Mouse (Mus musculus) lung, adult 18-20 months (tissue): ENCODE data around the gene Olfr672.
"Not testable (repeated sequence)": the region's sequence is repeated elsewhere in the genome, so short reads cannot be mapped to it uniquely, and the experiment has no call there.

Source experiments
- DNase-seq, 2 experiments: peaks; one replicate each; pipeline ENCODE4 v3.0.0; 2022; ENCODE audit warnings: mixed read lengths in 2 of 2

Olfr672 gene

GRCm38 (mm10) chr7:105001929-105002328 is at the start of gene Olfr672:
Olfr672 (minus strand) TSS chr7:105002029.
- no peak for DNase-seq

DNA sequence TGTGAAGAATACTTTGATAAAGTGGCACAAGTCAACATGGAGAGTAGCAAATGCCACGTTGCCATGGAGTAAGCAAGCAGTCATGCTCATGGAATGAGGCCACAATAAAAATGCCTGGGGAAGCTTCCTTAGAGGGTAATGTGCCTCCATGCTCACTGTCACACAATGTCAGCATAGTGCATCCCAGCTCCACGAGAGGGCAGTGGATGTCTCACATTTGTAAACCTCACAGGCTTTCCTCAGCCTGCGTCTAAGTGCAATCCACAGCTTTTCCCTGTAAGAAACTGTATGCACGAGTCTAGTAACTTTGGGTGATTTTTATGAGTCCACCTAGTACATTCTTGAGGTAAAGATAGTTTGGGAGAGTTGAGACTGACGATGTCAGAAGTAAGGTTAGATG is 32.0 kb upstream of the Olfr672 start:
- not testable (repeated sequence) for DNase-seq

GRCm38 (mm10) chr7:105032398-105032797 is 30.6 kb upstream of the Olfr672 start, which contains the start of gene Olfr676:
Olfr676 (plus strand) TSS chr7:105032698.
- no peak for DNase-seq

GRCm38 (mm10) chr7:105028360-105028759 is 26.5 kb upstream of the Olfr672 start, which contains the start of gene Olfr675:
Olfr675 (minus strand) TSS chr7:105028460.
- DNase-seq, result no peak

GRCm38 (mm10) chr7:105022530-105022929 is 20.7 kb upstream of the Olfr672 start:
- DNase-seq, result no peak

DNA sequence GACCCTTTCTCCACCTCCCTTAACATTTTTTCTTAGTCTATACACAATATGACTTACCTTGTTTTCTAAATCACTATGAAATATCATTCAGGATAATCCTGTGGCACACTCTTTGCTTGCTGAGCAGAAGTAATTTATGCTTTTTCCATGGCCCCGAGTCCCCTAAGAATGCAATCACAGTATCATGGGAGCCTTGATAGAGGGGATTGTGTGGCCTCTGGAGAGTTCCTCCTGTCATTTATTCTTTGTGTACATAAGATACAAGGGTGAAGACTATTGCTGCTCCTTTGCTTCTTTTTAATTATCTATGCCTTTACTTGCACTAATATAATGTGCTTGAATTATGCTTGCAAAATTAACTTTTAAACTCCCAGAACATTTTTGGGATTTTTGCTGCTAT is 22.8 kb downstream of the Olfr672 start, which contains the start of gene Olfr671:
Gene Olfr671, minus strand, starts transcription at position 101 of the 400 bp plus-strand sequence.
- DNase-seq, result no peak

DNA sequence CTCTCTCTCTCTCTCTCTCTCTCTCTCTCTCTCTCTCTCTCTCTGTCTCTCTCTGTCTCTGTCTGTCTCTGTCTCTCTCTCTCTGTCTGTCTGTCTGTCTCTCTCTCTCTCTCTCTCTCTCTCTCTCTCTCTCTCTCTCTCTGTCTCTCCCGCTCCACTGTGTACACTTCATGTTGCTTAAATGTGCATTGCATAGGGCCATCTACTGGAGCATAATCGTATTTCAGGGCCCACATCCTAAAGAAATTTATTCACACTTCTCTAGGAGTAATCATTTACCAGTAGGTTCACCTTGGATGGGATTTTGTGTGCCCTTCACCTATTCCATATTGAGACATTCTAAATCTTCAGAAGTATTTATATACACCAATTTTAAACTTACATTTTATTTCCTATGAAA is 29.3 kb downstream of the Olfr672 start:
- not testable (repeated sequence) for DNase-seq

- no peak for DNase-seq
Observed at GRCm38 (mm10) chr7:104962520-104962919, 39.3 kb downstream of the Olfr672 start, which contains the start of gene Olfr670. Olfr670 (minus strand) TSS chr7:104962620.

- not testable (repeated sequence) for DNase-seq
Observed at GRCm38 (mm10) chr7:104950234-104950633, 51.6 kb downstream of the Olfr672 start.
